Mouse (Mus musculus): ENCODE data around the gene Muc1.

- TF ChIP-seq CTCF (IDR thresholded peaks at IDR 0.05; ENCODE audit: low read depth) (no peak), EP300 (optimal IDR thresholded peaks at IDR 0.05) (no peak)
Measured at GRCm38 (mm10) chr3:89271760-89272159, 42.9 kb downstream of the Muc1 start.

All from stomach, postnatal 0 days (tissue).